Mouse (Mus musculus): ENCODE data around the gene Tsn. TPM values are rescaled to one million over a fixed set of nuclear protein-coding genes. Genes with fewer than 3 reads are reported as not detected.

The Tsn gene
- polyA plus RNA-seq, 2 experiments from 2014 or later, result 224 to 236 TPM

Other genes with a start within 250 kb of the Tsn start
- gene Gm29106, start 135.2 kb downstream of the Tsn start, polyA plus RNA-seq (2017; shearing (Covaris generic)), result under 1 TPM in 1 of 2 experiments, not detected in 1; 0.17 TPM
- 10 to 100 TPM; 54.2 to 74.1 TPM for gene Nifk, start 10.1 kb upstream of the Tsn start, polyA plus RNA-seq (2017; shearing (Covaris generic))
- 10 to 100 TPM; 43.6 to 64.9 TPM for gene Clasp1, start 77.3 kb upstream of the Tsn start, polyA plus RNA-seq (2017; shearing (Covaris generic))

Measured in CD4-positive, CD25-positive, alpha-beta regulatory T cell, adult 4 months (primary cell).